Mouse (Mus musculus) midbrain, embryonic 13.5 days (tissue): ENCODE results near the gene Actn3. TPM values are rescaled to one million over a fixed set of nuclear protein-coding genes. Genes with fewer than 3 reads are reported as not detected.

ENCODE experiments used
- ATAC-seq: fragments of 200-750 bp; cut with Nextera tagmentation; 2 replicates; pipeline ENCODE4 v1.8.0; 2017; ENCODE audit warnings: mild to moderate bottlenecking, moderate TSS enrichment, moderate library complexity
- H3K27ac ChIP-seq: fragments of 300-500 bp; sonication (generic); 2 replicates; pipeline ENCODE4 v1.5.1; 2015; ENCODE audit warnings: inconsistent platforms, mild to moderate bottlenecking, moderate library complexity
- H3K27me3 ChIP-seq: fragments of 300-500 bp; sonication (generic); 2 replicates; pipeline ENCODE4 v1.6.1; 2015; ENCODE audit warnings: mild to moderate bottlenecking, inconsistent platforms
- H3K36me3 ChIP-seq: fragments of 300-500 bp; sonication (generic); 2 replicates; pipeline ENCODE4 v1.6.1; 2015; ENCODE audit warnings: mild to moderate bottlenecking, inconsistent platforms
- H3K4me1 ChIP-seq: fragments of 300-500 bp; sonication (generic); replicated peaks from 2 replicates; pipeline ENCODE4 v1.6.1; 2015; ENCODE audit warnings: inconsistent platforms
- H3K4me2 ChIP-seq: fragments of 300-500 bp; sonication (generic); replicated peaks from 2 replicates; pipeline ENCODE4 v1.6.1; 2015; ENCODE audit warnings: moderate library complexity, mild to moderate bottlenecking, inconsistent platforms
- H3K4me3 ChIP-seq: fragments of 300-500 bp; sonication (generic); replicated peaks from 2 replicates; pipeline ENCODE4 v1.5.1; 2015; ENCODE audit warnings: mild to moderate bottlenecking, inconsistent platforms
- H3K9ac ChIP-seq: fragments of 300-500 bp; sonication (generic); replicated peaks from 2 replicates; pipeline ENCODE4 v1.6.1; 2015; ENCODE audit warnings: mild to moderate bottlenecking, inconsistent platforms
- H3K9me3 ChIP-seq: fragments of 300-500 bp; sonication (generic); 2 replicates; pipeline ENCODE4 v1.6.1; 2016; ENCODE audit warnings: mild to moderate bottlenecking, inconsistent platforms
- WGBS: fragments of 180-500 bp; shearing (Covaris S2); methylation state at CpG from one replicate; pipeline ENCODE4 v1.1.7; 2015; 5-methylcytosine and 5-hydroxymethylcytosine counted together
- polyA plus RNA-seq: library from polyadenylated mRNA; unstranded; fragments of >200 nt; fragmentation: Nextera tagmentation; extraction: Ambion mirVana; gene quantifications from 2 replicates; pipeline ENCODE4 v1.2.1, GENCODE M21; 2015

Actn3 gene
- 1.2 and 1.4 TPM in 2 replicates for polyA plus RNA-seq

DNA sequence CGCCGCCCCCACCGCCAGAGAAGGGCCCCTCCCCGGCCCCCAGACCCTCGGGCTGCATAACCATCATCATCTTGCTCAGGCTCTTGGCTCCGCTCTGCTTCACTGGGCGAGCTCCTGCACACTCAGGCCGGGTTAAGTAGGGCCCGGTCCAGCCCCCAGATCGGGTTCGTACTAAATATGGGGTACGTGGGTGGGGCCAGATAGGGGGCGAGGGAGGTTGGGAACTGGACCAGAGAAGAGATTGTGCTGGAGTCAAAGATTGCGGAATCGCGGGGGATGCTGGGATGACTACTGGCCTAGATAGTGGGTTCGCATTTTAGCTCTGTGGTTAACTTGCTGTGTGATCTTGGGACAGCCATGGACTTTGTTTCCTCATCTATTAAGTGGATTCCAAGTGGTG, at the start of gene Actn3:
Actn3 (minus strand) TSS at position 125 of the 400 bp plus-strand sequence.
- Histone ChIP-seq H3K4me2 (peak within 1 kb of the TSS; percentile 69), H3K9me3 (no peaks in the 10 kb centered on the region), H3K36me3 (peaks cover 9% of the 10 kb centered on the region), H3K27ac (peak within 1 kb of the TSS; percentile 58), H3K27me3 (peaks cover 10% of the 10 kb centered on the region; the same call in 1 of the 2 replicates), H3K4me3 (peak within 1 kb of the TSS; percentile 65), H3K9ac (peak within 1 kb of the TSS; percentile 83), H3K4me1 (peaks cover 22% of the 10 kb centered on the region)
- WGBS, result 4% methylated on average over 17 of the region's 17 CpGs
- peak; percentile 22; the same call in 1 of the 2 replicates for ATAC-seq

GRCm38 (mm10) chr19:4925121-4925860, 47.6 kb upstream of the Actn3 start:
- Histone ChIP-seq H3K9ac (no peak overlapping the region), H3K36me3 (peaks cover 61% of the 10 kb centered on the region), H3K27me3 (no peaks in the 10 kb centered on the region), H3K4me3 (no peak overlapping the region), H3K9me3 (no peaks in the 10 kb centered on the region), H3K4me1 (peaks cover 24% of the 10 kb centered on the region), H3K4me2 (0 out of 2 replicates have a peak overlapping the region, but pooled peaks have one; percentile 9), H3K27ac (no peak overlapping the region)
- 96% methylated on average over 11 of the region's 11 CpGs for WGBS
- no peak for ATAC-seq

DNA sequence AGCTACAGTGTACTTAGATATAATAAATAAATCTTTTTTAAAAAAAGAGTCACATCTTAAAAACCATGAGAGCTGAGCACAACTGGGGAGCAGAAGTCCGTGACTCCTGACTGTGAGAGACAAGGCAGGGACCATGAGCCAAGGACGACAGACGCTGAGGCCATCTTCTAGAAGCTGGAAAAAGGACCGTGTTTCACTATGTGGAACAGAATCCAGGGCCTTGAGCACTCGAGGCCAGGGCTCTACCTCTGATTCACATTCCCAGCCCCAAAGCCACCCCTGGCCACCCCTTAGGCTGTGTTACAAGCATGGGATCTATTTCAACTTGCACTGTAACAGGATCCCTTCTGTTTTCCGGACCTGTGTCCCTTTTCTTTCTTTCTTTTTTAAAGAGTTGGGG, 41.9 kb upstream of the Actn3 start:
- Histone ChIP-seq H3K36me3 (peaks cover 98% of the 10 kb centered on the region), H3K27me3 (no peaks in the 10 kb centered on the region), H3K4me3 (no peak overlapping the region), H3K9ac (no peak overlapping the region), H3K9me3 (no peaks in the 10 kb centered on the region), H3K4me2 (no peak overlapping the region), H3K27ac (no peak overlapping the region), H3K4me1 (no peaks in the 10 kb centered on the region)
- no peak for ATAC-seq
- WGBS, result 88% methylated on average over 6 of the region's 6 CpGs

DNA sequence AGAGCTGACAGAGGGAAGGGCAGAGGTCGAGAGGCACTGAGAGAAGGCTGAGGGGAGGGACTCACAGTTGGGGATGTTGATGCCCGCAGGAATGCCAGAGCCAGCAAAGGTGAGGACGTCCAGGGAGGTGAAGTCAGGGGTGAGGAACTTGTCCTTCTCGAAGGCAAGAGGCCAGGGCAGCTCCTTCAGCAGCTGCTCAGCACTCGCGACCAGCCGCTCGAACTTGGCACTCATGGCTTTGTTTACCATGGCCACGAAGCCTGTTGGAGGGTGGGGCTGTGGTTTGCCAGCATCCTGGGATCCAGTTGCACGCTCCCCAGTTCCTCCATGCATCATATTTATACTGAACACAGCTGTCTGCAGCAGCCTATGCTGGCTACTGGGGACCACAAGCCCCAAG, 39.1 kb upstream of the Actn3 start:
- H3K4me3 ChIP-seq, result no peak overlapping the region

DNA sequence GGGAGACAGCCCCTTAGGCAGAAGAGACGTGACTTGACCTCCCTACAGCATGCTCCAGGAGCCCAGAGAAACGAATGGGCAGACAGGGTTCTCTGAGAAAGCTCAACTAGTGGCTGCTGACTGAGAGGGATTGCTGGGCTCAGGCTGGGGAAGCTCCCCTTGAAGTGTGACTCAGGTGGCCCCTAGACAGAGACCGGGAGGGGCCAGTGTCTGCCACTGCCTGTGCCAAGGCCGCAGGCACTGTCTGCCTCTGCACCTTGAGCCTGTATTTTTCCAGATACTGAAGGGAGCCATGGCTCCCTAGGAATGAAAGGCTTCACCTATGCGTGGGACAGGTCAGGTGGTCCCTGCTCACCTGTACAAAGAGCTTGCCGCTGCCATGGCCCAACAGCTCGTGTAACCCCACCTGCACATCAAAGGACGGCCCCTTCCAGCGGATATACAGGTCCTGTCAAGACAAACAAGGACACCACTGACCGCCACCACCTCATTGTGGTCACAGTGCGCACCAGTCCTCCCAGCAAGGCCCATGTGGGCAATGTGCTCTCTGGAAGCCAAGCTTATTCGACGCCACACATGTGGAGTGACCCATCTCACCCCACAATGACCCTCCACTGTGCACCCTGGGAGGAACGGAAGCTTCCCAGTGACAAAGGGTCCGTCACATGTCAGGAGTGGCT, 38.4 kb upstream of the Actn3 start:
- H3K27ac ChIP-seq, result no peak overlapping the region
- no peaks in the 10 kb centered on the region for H3K9me3 ChIP-seq
- H3K27me3 ChIP-seq, result no peaks in the 10 kb centered on the region
- H3K4me2 ChIP-seq, result no peak overlapping the region
- no peak overlapping the region for H3K4me3 ChIP-seq
- ATAC-seq, result no peak
- no peaks in the 10 kb centered on the region for H3K4me1 ChIP-seq
- 91% methylated on average over 15 of the region's 15 CpGs for WGBS
- H3K9ac ChIP-seq, result no peak overlapping the region
- peaks cover 98% of the 10 kb centered on the region for H3K36me3 ChIP-seq

More for the DNA sequence above, 39.1 kb upstream of the Actn3 start:
- no peak overlapping the region for H3K4me2 ChIP-seq
- WGBS, result 87% methylated on average over 10 of the region's 10 CpGs
- H3K4me1 ChIP-seq, result no peaks in the 10 kb centered on the region
- H3K36me3 ChIP-seq, result peaks cover 98% of the 10 kb centered on the region
- H3K9me3 ChIP-seq, result no peaks in the 10 kb centered on the region
- no peak for ATAC-seq
- no peaks in the 10 kb centered on the region for H3K27me3 ChIP-seq
- no peak overlapping the region for H3K27ac ChIP-seq
- no peak overlapping the region for H3K9ac ChIP-seq

DNA sequence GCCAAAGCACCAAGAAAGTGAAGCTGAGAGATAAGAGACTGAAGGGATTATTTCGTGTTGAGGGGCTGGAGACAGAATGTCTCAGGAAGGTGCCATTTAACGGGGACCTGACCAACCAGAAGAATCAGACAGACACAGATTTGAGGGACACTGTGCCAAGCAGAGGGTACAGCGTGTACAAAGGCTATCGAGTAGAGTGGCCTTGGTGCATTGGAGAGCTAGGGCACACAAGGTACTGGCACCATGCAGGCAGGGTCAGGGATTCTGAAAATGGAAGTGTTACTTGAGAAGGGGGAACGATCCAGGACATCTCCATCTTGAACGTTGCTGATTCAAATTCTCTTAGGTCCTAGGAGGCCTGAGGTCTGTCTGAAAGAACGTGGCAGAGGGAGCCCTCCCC, 31.7 kb upstream of the Actn3 start:
- Histone ChIP-seq H3K9ac (no peak overlapping the region), H3K27me3 (no peaks in the 10 kb centered on the region), H3K4me1 (peaks cover 14% of the 10 kb centered on the region), H3K4me2 (no peak overlapping the region), H3K27ac (no peak overlapping the region), H3K36me3 (peaks cover 68% of the 10 kb centered on the region), H3K9me3 (no peaks in the 10 kb centered on the region), H3K4me3 (no peak overlapping the region)
- ATAC-seq, result no peak
- WGBS, result 91% methylated on average over 7 of the region's 7 CpGs

DNA sequence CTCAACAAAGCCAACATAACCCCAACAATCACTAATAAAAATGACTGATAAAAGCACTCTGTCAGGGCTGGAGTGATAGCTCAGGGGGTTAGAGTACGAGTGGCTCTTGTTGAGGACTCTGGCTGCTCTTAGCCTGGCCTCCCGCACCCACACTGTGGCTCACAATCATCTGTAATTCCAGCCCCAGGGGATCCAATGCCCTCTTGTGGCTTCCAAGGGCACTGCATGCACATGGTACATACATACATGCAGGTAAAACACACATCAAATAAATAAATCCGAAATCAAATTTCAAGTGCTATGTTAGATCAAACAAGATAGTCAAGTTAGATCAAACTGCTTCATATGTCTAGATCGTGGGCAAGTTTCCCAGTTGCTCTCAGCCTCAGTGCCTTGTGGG, 30.4 kb upstream of the Actn3 start:
- Histone ChIP-seq H3K27me3 (no peaks in the 10 kb centered on the region), H3K36me3 (peaks cover 65% of the 10 kb centered on the region), H3K4me2 (no peak overlapping the region), H3K4me1 (peaks cover 14% of the 10 kb centered on the region), H3K9me3 (no peaks in the 10 kb centered on the region), H3K27ac (no peak overlapping the region), H3K4me3 (no peak overlapping the region), H3K9ac (no peak overlapping the region)
- 80% methylated on average over 4 of the region's 4 CpGs for WGBS
- ATAC-seq, result no peak

DNA sequence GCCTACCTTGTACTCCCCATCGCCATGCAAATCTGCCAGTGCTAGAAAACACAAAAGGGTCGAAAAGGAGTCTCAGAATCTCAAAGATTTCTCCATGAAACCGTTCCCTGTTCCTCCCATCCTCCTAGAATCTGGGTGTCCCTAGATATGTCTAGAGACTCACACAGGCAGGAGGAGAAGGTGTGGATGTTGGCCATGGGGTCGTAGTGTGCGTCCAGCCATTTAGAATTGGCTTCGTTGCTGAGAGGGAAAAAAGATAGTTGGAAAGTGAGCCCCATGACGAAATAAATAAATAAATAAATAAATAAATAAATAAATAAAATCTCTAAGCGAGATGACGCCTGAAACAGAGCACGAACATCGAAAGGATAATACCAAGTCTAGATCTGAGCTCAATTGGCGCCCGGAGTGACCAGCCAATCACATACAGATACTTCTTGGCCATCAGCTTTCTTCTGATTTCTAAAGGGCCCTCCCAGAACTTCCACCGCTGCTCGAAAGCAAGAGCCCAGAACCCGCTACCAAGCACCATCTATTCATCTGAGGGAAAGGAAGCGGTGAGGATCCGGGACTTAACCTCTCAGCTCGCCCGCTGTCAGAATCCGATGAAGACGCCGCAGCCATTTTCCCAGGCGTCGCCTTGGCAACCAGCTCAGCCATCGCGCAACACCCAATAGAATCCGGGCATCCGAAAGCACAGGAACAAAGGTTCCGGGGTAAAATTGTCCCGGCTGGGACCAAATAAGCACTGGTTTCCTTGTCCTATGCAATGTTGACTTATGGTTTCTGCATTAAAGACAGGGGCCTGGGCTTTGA, 28.5 kb upstream of the Actn3 start, which contains the start of gene Bbs1:
Bbs1 (minus strand) TSS at position 650 of the 816 bp plus-strand sequence.
- no peaks in the 10 kb centered on the region for H3K27me3 ChIP-seq
- H3K27ac ChIP-seq, result peak within 1 kb of the TSS; percentile 75
- peaks cover 14% of the 10 kb centered on the region for H3K4me1 ChIP-seq
- peak within 1 kb of the TSS; percentile 70 for H3K4me3 ChIP-seq
- H3K4me2 ChIP-seq, result peak within 1 kb of the TSS; percentile 81
- 7% methylated on average over 31 of the region's 31 CpGs for WGBS
- no peaks in the 10 kb centered on the region for H3K9me3 ChIP-seq
- H3K36me3 ChIP-seq, result peaks cover 60% of the 10 kb centered on the region
- ATAC-seq, result peak; percentile 80
- H3K9ac ChIP-seq, result peak within 1 kb of the TSS; percentile 75

GRCm38 (mm10) chr19:4899888-4900287, 22.2 kb upstream of the Actn3 start:
- no peak overlapping the region for H3K27ac ChIP-seq
- H3K4me1 ChIP-seq, result 0 out of 2 replicates have a peak, but pooled peaks cover under 1% of the 10 kb centered on the region
- no peak overlapping the region for H3K4me2 ChIP-seq
- H3K9me3 ChIP-seq, result no peaks in the 10 kb centered on the region
- no peaks in the 10 kb centered on the region for H3K27me3 ChIP-seq
- no peak for ATAC-seq
- WGBS, result 80% methylated on average over 3 of the region's 3 CpGs
- H3K36me3 ChIP-seq, result peaks cover 65% of the 10 kb centered on the region
- no peak overlapping the region for H3K9ac ChIP-seq
- H3K4me3 ChIP-seq, result no peak overlapping the region

- Histone ChIP-seq H3K4me1 (no peaks in the 10 kb centered on the region), H3K9ac (no peak overlapping the region), H3K36me3 (peaks cover 70% of the 10 kb centered on the region), H3K9me3 (no peaks in the 10 kb centered on the region), H3K27me3 (no peaks in the 10 kb centered on the region), H3K4me3 (no peak overlapping the region), H3K27ac (no peak overlapping the region), H3K4me2 (no peak overlapping the region)
- 86% methylated on average over 9 of the region's 9 CpGs for WGBS
- ATAC-seq, result no peak
Observed at GRCm38 (mm10) chr19:4898972-4899371, 21.3 kb upstream of the Actn3 start.

DNA sequence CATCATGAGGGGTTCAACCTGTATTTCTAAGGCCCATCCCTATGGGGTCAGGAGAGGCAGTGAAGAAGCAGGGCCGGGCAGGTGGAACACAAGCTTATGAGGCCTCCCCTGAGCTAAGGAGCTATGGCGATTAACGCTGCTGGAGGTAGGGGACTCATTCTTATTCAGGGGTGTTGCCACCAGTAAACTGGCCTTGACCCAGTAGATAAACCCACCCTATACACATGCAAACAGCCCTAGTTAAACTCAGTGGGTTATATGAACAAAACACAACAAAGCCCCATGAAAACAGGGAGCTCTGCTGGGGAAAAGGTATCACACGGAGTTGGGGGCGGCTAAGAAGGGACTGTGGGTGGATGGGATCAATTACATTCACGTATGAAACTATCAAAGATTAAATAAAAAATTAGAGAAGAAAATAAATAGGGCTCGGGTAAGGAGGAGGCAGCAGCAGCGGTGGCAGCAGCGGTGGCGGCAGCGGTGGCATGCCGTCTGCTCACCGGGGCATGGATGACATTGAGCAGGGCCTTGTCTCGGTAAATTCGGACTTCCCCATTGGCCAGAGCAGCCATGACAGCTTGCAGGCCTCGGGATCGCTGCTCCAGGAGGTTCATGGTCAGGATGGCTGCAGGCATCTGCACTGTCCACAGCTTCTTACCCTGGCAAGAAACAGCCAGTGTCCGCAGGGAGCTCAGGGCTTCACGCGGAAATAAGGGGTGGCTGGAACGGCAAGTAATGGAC, 19.2 kb upstream of the Actn3 start:
- H3K4me2 ChIP-seq, result no peak overlapping the region
- H3K9me3 ChIP-seq, result no peaks in the 10 kb centered on the region
- H3K4me3 ChIP-seq, result no peak overlapping the region
- peaks cover 67% of the 10 kb centered on the region for H3K36me3 ChIP-seq
- 0 out of 2 replicates have a peak overlapping the region, but pooled peaks have one; percentile 6 for H3K9ac ChIP-seq
- no peaks in the 10 kb centered on the region for H3K27me3 ChIP-seq
- 54% methylated on average over 21 of the region's 21 CpGs for WGBS
- H3K4me1 ChIP-seq, result no peaks in the 10 kb centered on the region
- ATAC-seq, result no peak
- H3K27ac ChIP-seq, result no peak overlapping the region
